Mouse (Mus musculus) lung, embryonic 14.5 days (tissue): ENCODE measurements at regions not wholly inside any gene's neighbourhood (a gene's known extent, or its start where the extent isn't known, plus 50 kb on each side); places are given as distances from the start of the nearest gene placed in this dataset.

Experiments used
- ATAC-seq: fragments of 200-750 bp; cut with Nextera tagmentation; 2 replicates; pipeline ENCODE4 v1.8.0; 2017; ENCODE audit warnings: mild to moderate bottlenecking, moderate TSS enrichment, moderate library complexity; ENCODE audit not compliant: insufficient read depth
- DNase-seq: peaks from one replicate; pipeline ENCODE4 v3.0.0-alpha.2; 2015
- H3K27ac ChIP-seq: fragments of 300-500 bp; sonication (generic); 2 replicates; pipeline ENCODE4 v1.5.1; 2014; ENCODE audit warnings: low read depth, mild to moderate bottlenecking, moderate library complexity
- H3K27me3 ChIP-seq: fragments of 300-500 bp; sonication (generic); 2 replicates; pipeline ENCODE4 v1.6.1; 2014; ENCODE audit warnings: low read length, control low read depth; ENCODE audit not compliant: insufficient read depth
- H3K36me3 ChIP-seq: fragments of 300-500 bp; sonication (generic); 2 replicates; pipeline ENCODE4 v1.6.1; 2014; ENCODE audit warnings: control low read depth; ENCODE audit not compliant: insufficient read depth
- H3K4me1 ChIP-seq: fragments of 300-500 bp; sonication (generic); 2 replicates; pipeline ENCODE4 v1.6.1; 2014; ENCODE audit warnings: antibody characterized with exemption, control low read depth; ENCODE audit not compliant: insufficient read depth
- H3K4me2 ChIP-seq: fragments of 300-500 bp; sonication (generic); 2 replicates; pipeline ENCODE4 v1.6.1; 2014; ENCODE audit warnings: mild to moderate bottlenecking
- H3K4me3 ChIP-seq: fragments of 300-500 bp; sonication (generic); 2 replicates; pipeline ENCODE4 v1.5.1; 2014; ENCODE audit warnings: low read depth, low read length
- H3K9ac ChIP-seq: fragments of 300-500 bp; sonication (generic); 2 replicates; pipeline ENCODE4 v1.6.1; 2014
- H3K9me3 ChIP-seq: fragments of 300-500 bp; sonication (generic); 2 replicates; pipeline ENCODE4 v1.6.1; 2016; ENCODE audit warnings: low read depth, low read length, control low read depth
- CTCF ChIP-seq: IDR thresholded peaks from 2 replicates; pipeline ENCODE4 v1.5.1; 2016; ENCODE audit warnings: antibody characterized with exemption, low read depth
- WGBS: fragments of 180-500 bp; shearing (Covaris S2); extraction: QIAGEN DNeasy Blood & Tissue Kit; methylation state at CpG from one replicate; pipeline ENCODE4 v1.1.7; 2014; 5-methylcytosine and 5-hydroxymethylcytosine counted together

DNA sequence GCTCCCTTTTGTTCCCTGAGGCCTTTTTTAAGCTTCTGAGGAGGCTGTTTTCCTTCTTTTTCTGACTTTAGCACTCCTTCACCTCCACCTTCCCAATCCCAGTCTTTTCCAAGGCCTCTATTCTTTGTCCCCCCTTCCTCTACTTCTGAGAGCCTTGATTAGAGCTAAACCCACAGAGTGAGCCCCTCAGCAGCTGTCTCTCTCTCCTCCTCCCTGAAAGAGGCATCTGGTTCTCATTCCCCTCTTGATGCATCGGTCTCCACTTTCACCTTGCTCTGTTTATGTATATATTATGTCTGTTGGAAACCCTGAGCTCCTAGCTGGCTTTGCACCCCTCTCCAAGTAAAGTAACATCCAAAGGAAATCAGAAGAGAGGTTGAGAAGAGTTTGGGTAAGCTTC is 224.6 kb upstream of the Osr1 start:
- no peak for ATAC-seq
- Histone ChIP-seq H3K9ac (no peak overlapping the region), H3K4me2 (no peak overlapping the region), H3K9me3 (no peaks in the 10 kb centered on the region), H3K4me1 (no peaks in the 10 kb centered on the region), H3K27ac (no peak overlapping the region), H3K4me3 (no peak overlapping the region), H3K27me3 (no peaks in the 10 kb centered on the region), H3K36me3 (no peaks in the 10 kb centered on the region)
- no peak for DNase-seq
- no peak for TF ChIP-seq CTCF
- 50% methylated on average over 1 of the region's 1 CpGs for WGBS

GRCm38 (mm10) chr12:9355512-9355911 is 214.4 kb upstream of the Osr1 start:
- WGBS, result 85% methylated on average over 4 of the region's 4 CpGs

GRCm38 (mm10) chr12:9357856-9358255 is 212.1 kb upstream of the Osr1 start:
- H3K36me3 ChIP-seq, result no peaks in the 10 kb centered on the region
- no peaks in the 10 kb centered on the region for H3K4me1 ChIP-seq
- no peak overlapping the region for H3K9ac ChIP-seq
- H3K9me3 ChIP-seq, result no peaks in the 10 kb centered on the region
- H3K4me3 ChIP-seq, result no peak overlapping the region
- no peak overlapping the region for H3K27ac ChIP-seq
- DNase-seq (no peak), ATAC-seq (no peak)
- TF ChIP-seq CTCF, result no peak
- no peaks in the 10 kb centered on the region for H3K27me3 ChIP-seq
- no peak overlapping the region for H3K4me2 ChIP-seq
- 79% methylated on average over 5 of the region's 5 CpGs for WGBS

More at GRCm38 (mm10) chr12:9355512-9355911, 214.4 kb upstream of the Osr1 start:
- no peak for DNase-seq
- Histone ChIP-seq H3K9ac (no peak overlapping the region), H3K27me3 (no peaks in the 10 kb centered on the region), H3K9me3 (no peaks in the 10 kb centered on the region), H3K4me1 (no peaks in the 10 kb centered on the region), H3K36me3 (no peaks in the 10 kb centered on the region), H3K27ac (no peak overlapping the region), H3K4me2 (no peak overlapping the region), H3K4me3 (no peak overlapping the region)
- no peak for ATAC-seq
- TF ChIP-seq CTCF, result no peak

GRCm38 (mm10) chr12:9358872-9359271 is 211.0 kb upstream of the Osr1 start:
- Histone ChIP-seq H3K27ac (no peak overlapping the region), H3K9ac (no peak overlapping the region), H3K4me3 (no peak overlapping the region), H3K4me2 (no peak overlapping the region), H3K9me3 (no peaks in the 10 kb centered on the region), H3K27me3 (no peaks in the 10 kb centered on the region), H3K36me3 (no peaks in the 10 kb centered on the region), H3K4me1 (no peaks in the 10 kb centered on the region)
- 30% methylated on average over 8 of the region's 8 CpGs for whole genome bisulfite sequencing
- ATAC-seq (no peak), DNase-seq (no peak)
- no peak for TF ChIP-seq CTCF

DNA sequence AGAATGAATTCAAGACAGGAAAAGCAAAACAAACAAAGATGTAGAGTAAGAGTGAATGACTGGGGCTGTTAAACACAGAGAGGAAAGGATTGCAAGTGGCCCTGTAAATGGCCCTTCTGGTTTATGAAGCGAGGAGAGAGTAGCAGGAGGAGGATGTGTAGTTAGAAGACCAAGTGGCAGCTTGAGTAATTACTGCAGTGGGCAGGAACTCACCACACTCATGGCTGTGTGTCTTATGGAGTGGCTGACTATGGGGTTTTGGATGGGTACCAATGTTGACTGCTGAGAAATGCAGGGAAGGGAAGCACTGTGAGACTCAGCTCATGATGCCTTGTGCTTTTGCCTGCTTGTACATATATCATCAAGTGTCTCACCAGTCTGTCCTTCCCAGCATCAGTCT is 204.0 kb upstream of the Osr1 start:
- no peak overlapping the region for H3K27ac ChIP-seq
- H3K36me3 ChIP-seq, result no peaks in the 10 kb centered on the region
- ATAC-seq (no peak), DNase-seq (no peak)
- H3K4me1 ChIP-seq, result no peaks in the 10 kb centered on the region
- no peak overlapping the region for H3K9ac ChIP-seq
- no peaks in the 10 kb centered on the region for H3K9me3 ChIP-seq
- WGBS, result 39% methylated on average over 1 of the region's 1 CpGs
- TF ChIP-seq CTCF, result no peak
- H3K4me3 ChIP-seq, result no peak overlapping the region
- H3K4me2 ChIP-seq, result no peak overlapping the region
- no peaks in the 10 kb centered on the region for H3K27me3 ChIP-seq

DNA sequence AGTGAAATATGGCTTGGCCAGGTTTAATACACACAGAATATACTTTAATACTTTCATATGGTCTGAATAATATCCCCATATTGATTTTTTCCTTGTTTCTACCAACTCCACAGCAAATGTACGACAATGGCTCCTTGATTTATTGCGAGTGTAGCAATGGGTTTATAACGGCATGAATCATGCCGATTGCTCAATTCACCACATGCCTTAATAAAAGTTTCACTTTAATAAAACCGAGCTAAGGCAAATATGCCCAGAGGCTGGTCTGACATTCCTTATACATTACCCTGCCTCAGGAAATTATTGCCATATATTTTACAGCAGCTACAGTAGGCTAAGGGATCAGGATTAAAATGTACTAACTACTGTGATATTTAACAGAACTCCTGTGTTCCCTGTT is 201.2 kb upstream of the Osr1 start:
- no peak for TF ChIP-seq CTCF
- Histone ChIP-seq H3K36me3 (no peaks in the 10 kb centered on the region), H3K27me3 (no peaks in the 10 kb centered on the region), H3K4me2 (no peak overlapping the region), H3K9me3 (no peaks in the 10 kb centered on the region), H3K9ac (no peak overlapping the region), H3K4me3 (no peak overlapping the region), H3K4me1 (no peaks in the 10 kb centered on the region), H3K27ac (no peak overlapping the region)
- 73% methylated on average over 5 of the region's 5 CpGs for WGBS
- no peak for ATAC-seq
- no peak for DNase-seq

GRCm38 (mm10) chr12:9401956-9402355 is 168.0 kb upstream of the Osr1 start:
- TF ChIP-seq CTCF, result no peak
- Histone ChIP-seq H3K9ac (no peak overlapping the region), H3K27ac (no peak overlapping the region), H3K4me1 (no peaks in the 10 kb centered on the region), H3K4me3 (no peak overlapping the region), H3K4me2 (no peak overlapping the region), H3K27me3 (no peaks in the 10 kb centered on the region), H3K9me3 (no peaks in the 10 kb centered on the region), H3K36me3 (no peaks in the 10 kb centered on the region)
- ATAC-seq (no peak), DNase-seq (peak; percentile 35)
- 46% methylated on average over 3 of the region's 3 CpGs for WGBS

DNA sequence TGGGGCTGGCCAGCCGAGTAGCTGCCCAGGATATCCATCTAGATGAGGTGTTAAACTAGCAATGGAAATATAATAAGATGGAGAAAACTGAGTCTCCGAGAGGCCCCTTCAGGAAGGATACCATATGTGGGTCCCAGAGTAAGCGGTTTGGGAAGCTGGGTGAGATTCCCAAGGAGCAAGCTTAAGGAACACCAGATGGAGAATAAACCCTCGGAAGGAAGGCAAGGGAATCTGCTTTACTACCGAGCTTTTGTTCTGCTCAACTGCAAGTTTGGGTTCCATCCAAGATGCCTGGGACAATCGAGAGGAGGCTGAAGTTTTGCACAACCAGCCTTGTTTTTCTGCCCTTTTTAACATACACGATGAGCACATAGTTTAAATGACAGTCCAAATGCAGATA is 164.9 kb upstream of the Osr1 start:
- ATAC-seq, result no peak
- Histone ChIP-seq H3K4me1 (no peaks in the 10 kb centered on the region), H3K4me3 (no peak overlapping the region), H3K27me3 (no peaks in the 10 kb centered on the region), H3K4me2 (no peak overlapping the region), H3K9me3 (no peaks in the 10 kb centered on the region), H3K27ac (no peak overlapping the region), H3K9ac (no peak overlapping the region), H3K36me3 (no peaks in the 10 kb centered on the region)
- WGBS, result 55% methylated on average over 7 of the region's 7 CpGs
- DNase-seq, result peak; percentile 37
- no peak for TF ChIP-seq CTCF
